Mouse (Mus musculus) bone marrow macrophage, adult 2 months (primary cell): ENCODE data around the gene Arfgef3.

Experiments used
- CTCF ChIP-seq: IDR thresholded peaks from 2 replicates; pipeline ENCODE4 v1.5.1; 2012; ENCODE audit warnings: low read depth, mild to moderate bottlenecking, low read length, moderate library complexity
- POLR2A ChIP-seq: IDR thresholded peaks from 2 replicates; pipeline ENCODE4 v1.6.1; 2012; ENCODE audit warnings: mild to moderate bottlenecking, low read depth, low read length, borderline replicate concordance

- TF ChIP-seq CTCF, result no peak
- TF ChIP-seq POLR2A, result no peak
Observed at GRCm38 (mm10) chr10:18696461-18696860, 47.3 kb downstream of the Arfgef3 start.
